Mouse (Mus musculus) kidney, embryonic 15.5 days (tissue): ENCODE data around the gene Mgat4d. TPM values are rescaled to one million over a fixed set of nuclear protein-coding genes. Genes with fewer than 3 reads are reported as not detected.
"Not testable (repeated sequence)": the region's sequence is repeated elsewhere in the genome, so short reads cannot be mapped to it uniquely, and the experiment has no call there.

Experiments
- ATAC-seq: fragments of 200-750 bp; cut with Nextera tagmentation; replicated peaks from 2 replicates; pipeline ENCODE4 v1.8.0; 2017; ENCODE audit warnings: moderate TSS enrichment; ENCODE audit not compliant: low FRiP score
- H3K27ac ChIP-seq: fragments of 300-500 bp; sonication (generic); 2 replicates; pipeline ENCODE4 v1.5.1; 2015; ENCODE audit warnings: mild to moderate bottlenecking, inconsistent platforms
- H3K27me3 ChIP-seq: fragments of 300-500 bp; sonication (generic); 2 replicates; pipeline ENCODE4 v1.6.1; 2015; ENCODE audit warnings: inconsistent platforms
- H3K36me3 ChIP-seq: fragments of 300-500 bp; sonication (generic); 2 replicates; pipeline ENCODE4 v1.6.1; 2015; ENCODE audit warnings: inconsistent platforms
- H3K4me1 ChIP-seq: fragments of 300-500 bp; sonication (generic); 2 replicates; pipeline ENCODE4 v1.6.1; 2015; ENCODE audit warnings: inconsistent platforms
- H3K4me2 ChIP-seq: fragments of 300-500 bp; sonication (generic); 2 replicates; pipeline ENCODE4 v1.6.1; 2015; ENCODE audit warnings: moderate library complexity, mild to moderate bottlenecking, inconsistent platforms
- H3K4me3 ChIP-seq: fragments of 300-500 bp; sonication (generic); replicated peaks from 2 replicates; pipeline ENCODE4 v1.5.1; 2015; ENCODE audit warnings: mild to moderate bottlenecking, inconsistent platforms
- H3K9ac ChIP-seq: fragments of 300-500 bp; sonication (generic); 2 replicates; pipeline ENCODE4 v1.6.1; 2015; ENCODE audit warnings: mild to moderate bottlenecking, inconsistent platforms
- H3K9me3 ChIP-seq: fragments of 300-500 bp; sonication (generic); replicated peaks from 2 replicates; pipeline ENCODE4 v1.6.1; 2016; ENCODE audit warnings: inconsistent platforms
- WGBS: fragments of 180-500 bp; shearing (Covaris S2); methylation state at CpG from one replicate; pipeline ENCODE4 v1.1.7; 2015; ENCODE audit warnings: mixed read lengths; 5-methylcytosine and 5-hydroxymethylcytosine counted together
- polyA plus RNA-seq: library from polyadenylated mRNA; unstranded; fragments of >200 nt; fragmentation: Nextera tagmentation; extraction: Ambion mirVana; gene quantifications from 2 replicates; pipeline ENCODE4 v1.2.1, GENCODE M21; 2015

Gene Mgat4d
- polyA plus RNA-seq: not detected in 2 replicates

GRCm38 (mm10) chr8:83348263-83348662 lies at the start of gene Mgat4d:
Mgat4d (plus strand) TSS chr8:83348471.
- Histone ChIP-seq H3K4me2 (no peak within 1 kb of the TSS), H3K36me3 (no peaks in the 10 kb centered on the region), H3K9ac (no peak within 1 kb of the TSS), H3K9me3 (no peaks in the 10 kb centered on the region), H3K4me1 (no peaks in the 10 kb centered on the region), H3K4me3 (no peak within 1 kb of the TSS), H3K27ac (no peak within 1 kb of the TSS), H3K27me3 (no peaks in the 10 kb centered on the region)
- 82% methylated on average over 18 of the region's 18 CpGs for WGBS
- ATAC-seq: no peak

DNA sequence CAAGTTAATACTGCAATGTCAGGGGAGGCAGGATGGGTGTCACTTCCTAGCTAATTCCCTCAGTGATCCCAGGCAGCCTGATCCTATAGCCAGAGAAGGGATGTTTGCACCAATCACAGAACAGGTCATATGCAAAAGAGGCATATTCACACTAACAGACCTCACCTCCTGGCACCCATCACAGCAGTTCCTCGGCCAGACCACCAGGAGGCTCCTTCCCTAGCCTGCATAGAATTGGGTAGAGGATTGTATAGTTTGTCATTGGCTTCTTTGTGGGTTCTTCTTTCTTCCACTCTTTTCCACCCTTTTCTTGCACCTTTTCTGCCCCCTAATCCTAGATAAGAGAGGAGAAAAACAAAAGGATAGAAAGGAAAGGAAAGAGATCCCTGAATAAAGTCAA lies 48.1 kb upstream of the Mgat4d start:
- Histone ChIP-seq H3K4me1 (no peaks in the 10 kb centered on the region), H3K4me2 (no peak overlapping the region), H3K9ac (no peak overlapping the region), H3K27me3 (no peaks in the 10 kb centered on the region), H3K9me3 (no peaks in the 10 kb centered on the region), H3K36me3 (no peaks in the 10 kb centered on the region), H3K4me3 (no peak overlapping the region), H3K27ac (no peak overlapping the region)
- no peak for ATAC-seq
- WGBS: 61% methylated on average over 1 of the region's 1 CpGs

- Histone ChIP-seq H3K9me3 (no peaks in the 10 kb centered on the region), H3K4me2 (no peak overlapping the region), H3K27ac (no peak overlapping the region), H3K4me3 (no peak overlapping the region), H3K36me3 (no peaks in the 10 kb centered on the region), H3K4me1 (no peaks in the 10 kb centered on the region), H3K27me3 (no peaks in the 10 kb centered on the region), H3K9ac (no peak overlapping the region)
- 100% methylated on average over 1 of the region's 1 CpGs for WGBS
- ATAC-seq: no peak
These were observed 43.3 kb upstream of the Mgat4d start for GRCm38 (mm10) chr8:83304946-83305345.

DNA sequence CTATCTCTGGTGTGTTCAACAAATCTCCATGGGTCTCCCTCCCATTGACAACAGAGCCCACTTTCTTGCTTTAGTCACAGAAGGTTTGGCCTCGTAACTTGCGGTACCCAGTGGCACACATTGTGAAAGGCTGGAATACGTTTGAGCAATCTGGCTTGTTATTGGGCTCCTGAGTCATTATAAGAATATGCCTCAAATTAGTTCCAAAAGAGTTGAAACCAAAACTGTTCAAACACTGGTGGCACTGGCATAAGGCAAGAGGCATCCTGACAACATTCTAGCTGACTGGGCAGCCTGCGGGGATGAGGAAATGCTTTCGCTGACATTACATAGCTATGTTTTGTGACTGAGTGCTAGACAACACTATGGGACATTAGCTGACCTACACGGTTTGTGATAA lies 38.4 kb upstream of the Mgat4d start:
- no peak for ATAC-seq

DNA sequence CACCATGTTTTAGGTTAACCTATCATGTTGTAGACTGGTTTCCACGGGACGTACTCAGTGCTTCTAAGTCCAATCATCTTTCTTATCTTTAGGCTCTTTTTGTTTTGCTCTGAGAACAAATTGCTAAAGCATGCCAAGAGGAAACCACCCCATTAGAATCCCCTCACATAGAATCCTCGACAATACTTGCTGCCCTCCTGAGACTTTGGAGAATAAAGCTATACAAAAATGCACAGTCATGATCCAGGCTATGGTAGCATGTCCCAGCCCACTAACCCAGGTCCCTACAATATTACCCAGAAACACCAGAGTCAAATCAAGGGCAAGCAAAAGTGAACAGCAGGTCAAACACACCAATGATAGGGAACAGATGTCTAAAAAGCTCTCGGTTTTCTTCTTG lies 33.2 kb upstream of the Mgat4d start:
- H3K4me1 ChIP-seq, H3K4me3 ChIP-seq, H3K27ac ChIP-seq, H3K4me2 ChIP-seq, ATAC-seq, H3K27me3 ChIP-seq, H3K9ac ChIP-seq, H3K9me3 ChIP-seq: not testable (repeated sequence)
- WGBS: 83% methylated on average over 4 of the region's 4 CpGs
- peaks cover 44% of the 10 kb centered on the region for H3K36me3 ChIP-seq

More for the DNA sequence above, 38.4 kb upstream of the Mgat4d start:
- Histone ChIP-seq H3K27me3 (no peaks in the 10 kb centered on the region), H3K4me3 (no peak overlapping the region), H3K4me2 (no peak overlapping the region), H3K36me3 (0 out of 2 replicates have a peak, but pooled peaks cover 7% of the 10 kb centered on the region), H3K27ac (no peak overlapping the region), H3K9me3 (no peaks in the 10 kb centered on the region), H3K4me1 (no peaks in the 10 kb centered on the region), H3K9ac (no peak overlapping the region)
- 91% methylated on average over 6 of the region's 6 CpGs for WGBS

DNA sequence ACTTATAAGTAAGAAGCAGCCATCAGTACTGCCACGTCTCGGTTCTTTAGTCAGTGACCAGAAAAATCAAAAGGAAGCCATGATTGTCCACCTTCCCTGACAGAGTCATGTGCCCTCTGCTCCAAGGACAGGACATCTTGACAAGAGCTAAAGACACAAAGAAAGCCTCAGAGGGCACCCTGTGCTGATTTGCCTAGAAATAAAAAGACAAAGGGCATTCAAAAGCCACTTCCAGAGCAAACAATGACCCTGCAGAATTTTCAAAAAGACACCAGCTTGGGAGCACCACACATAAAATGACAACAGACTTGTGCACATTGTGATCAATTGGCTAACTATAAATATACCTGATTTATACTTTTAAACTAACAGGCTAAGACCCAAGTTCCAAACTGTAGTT lies 32.6 kb upstream of the Mgat4d start:
- ATAC-seq: no peak
- Histone ChIP-seq H3K4me1 (no peaks in the 10 kb centered on the region), H3K4me3 (no peak overlapping the region), H3K27ac (no peak overlapping the region), H3K4me2 (no peak overlapping the region), H3K9ac (no peak overlapping the region), H3K27me3 (no peaks in the 10 kb centered on the region), H3K9me3 (no peaks in the 10 kb centered on the region), H3K36me3 (peaks cover 44% of the 10 kb centered on the region)
- 77% methylated on average over 2 of the region's 2 CpGs for WGBS

- ATAC-seq: no peak
- Histone ChIP-seq H3K27me3 (no peaks in the 10 kb centered on the region), H3K9ac (no peak overlapping the region), H3K4me3 (no peak overlapping the region), H3K4me1 (no peaks in the 10 kb centered on the region), H3K4me2 (no peak overlapping the region), H3K36me3 (peaks cover 58% of the 10 kb centered on the region), H3K27ac (no peak overlapping the region), H3K9me3 (no peaks in the 10 kb centered on the region)
- WGBS: 86% methylated on average over 3 of the region's 3 CpGs
These were observed 27.7 kb upstream of the Mgat4d start for GRCm38 (mm10) chr8:83320543-83320942.

DNA sequence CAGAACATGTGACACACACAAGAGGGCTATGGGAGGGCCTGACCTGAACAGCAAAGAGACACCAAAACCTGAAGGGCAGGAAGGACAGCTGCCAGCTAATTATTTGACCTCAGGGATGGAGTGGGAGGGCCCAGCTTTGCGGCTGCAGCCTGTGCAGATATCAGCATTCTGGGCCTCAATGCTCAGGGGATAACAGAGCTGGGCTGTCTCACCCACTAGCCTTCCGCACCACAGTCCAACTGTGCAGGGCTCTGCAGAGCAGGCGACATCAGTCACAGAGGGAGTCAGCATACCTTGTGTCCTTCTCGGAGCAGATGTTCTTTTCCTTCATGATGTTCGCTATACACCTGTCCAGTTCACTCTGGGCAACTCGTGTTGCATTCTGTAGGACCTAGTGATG lies 25.9 kb upstream of the Mgat4d start:
- no peak for ATAC-seq
- WGBS: 92% methylated on average over 6 of the region's 6 CpGs

GRCm38 (mm10) chr8:83323056-83323455 lies 25.2 kb upstream of the Mgat4d start:
- no peak overlapping the region for H3K4me2 ChIP-seq
- no peak overlapping the region for H3K27ac ChIP-seq
- no peaks in the 10 kb centered on the region for H3K27me3 ChIP-seq
- H3K36me3 ChIP-seq: peaks cover 46% of the 10 kb centered on the region
- no peaks in the 10 kb centered on the region for H3K4me1 ChIP-seq
- 81% methylated on average over 2 of the region's 2 CpGs for WGBS
- H3K4me3 ChIP-seq: no peak overlapping the region
- H3K9me3 ChIP-seq: no peaks in the 10 kb centered on the region
- no peak overlapping the region for H3K9ac ChIP-seq
- ATAC-seq: no peak

More for the DNA sequence above, 25.9 kb upstream of the Mgat4d start:
- Histone ChIP-seq H3K4me3 (no peak overlapping the region), H3K27me3 (no peaks in the 10 kb centered on the region), H3K4me1 (no peaks in the 10 kb centered on the region), H3K36me3 (peaks cover 45% of the 10 kb centered on the region), H3K9ac (no peak overlapping the region), H3K4me2 (no peak overlapping the region), H3K9me3 (no peaks in the 10 kb centered on the region), H3K27ac (no peak overlapping the region)

GRCm38 (mm10) chr8:83327889-83328288 lies 20.4 kb upstream of the Mgat4d start:
- Histone ChIP-seq H3K4me1 (peaks cover 5% of the 10 kb centered on the region), H3K4me3 (no peak overlapping the region), H3K36me3 (peaks cover 25% of the 10 kb centered on the region), H3K9ac (no peak overlapping the region), H3K9me3 (no peaks in the 10 kb centered on the region), H3K4me2 (no peak overlapping the region), H3K27me3 (no peaks in the 10 kb centered on the region), H3K27ac (no peak overlapping the region)
- no peak for ATAC-seq
- WGBS: 90% methylated on average over 5 of the region's 5 CpGs

GRCm38 (mm10) chr8:83331567-83331898 lies 16.7 kb upstream of the Mgat4d start:
- Histone ChIP-seq H3K36me3 (peaks cover 20% of the 10 kb centered on the region), H3K27ac (peak overlapping the region; percentile 60; the same call in 1 of the 2 replicates), H3K27me3 (peaks cover 6% of the 10 kb centered on the region; the same call in 1 of the 2 replicates), H3K4me3 (peak overlapping the region; percentile 95), H3K4me2 (peak overlapping the region; percentile 94), H3K9me3 (no peaks in the 10 kb centered on the region), H3K9ac (peak overlapping the region; percentile 84), H3K4me1 (peaks cover 8% of the 10 kb centered on the region)
- no peak for ATAC-seq
- WGBS: 12% methylated on average over 7 of the region's 7 CpGs

GRCm38 (mm10) chr8:83331899-83332697 lies 16.2 kb upstream of the Mgat4d start, which contains the start of gene Elmod2:
Elmod2 (minus strand) TSS chr8:83332486.
- peak within 1 kb of the TSS; percentile 60 for H3K27ac ChIP-seq

More at GRCm38 (mm10) chr8:83331899-83332697, 16.2 kb upstream of the Mgat4d start, which contains the start of gene Elmod2:
- Histone ChIP-seq H3K4me3 (peak within 1 kb of the TSS; percentile 95), H3K27me3 (peaks cover 6% of the 10 kb centered on the region; the same call in 1 of the 2 replicates), H3K36me3 (peaks cover 16% of the 10 kb centered on the region), H3K9me3 (no peaks in the 10 kb centered on the region), H3K9ac (peak within 1 kb of the TSS; percentile 84), H3K4me2 (peak within 1 kb of the TSS; percentile 94), H3K4me1 (peaks cover 8% of the 10 kb centered on the region)
- WGBS: under 1% methylated on average over 84 of the region's 85 CpGs
- peak; percentile 99 for ATAC-seq
